ENCODE assay signal across 9 mouse cellular contexts in the genomic region with DNA sequence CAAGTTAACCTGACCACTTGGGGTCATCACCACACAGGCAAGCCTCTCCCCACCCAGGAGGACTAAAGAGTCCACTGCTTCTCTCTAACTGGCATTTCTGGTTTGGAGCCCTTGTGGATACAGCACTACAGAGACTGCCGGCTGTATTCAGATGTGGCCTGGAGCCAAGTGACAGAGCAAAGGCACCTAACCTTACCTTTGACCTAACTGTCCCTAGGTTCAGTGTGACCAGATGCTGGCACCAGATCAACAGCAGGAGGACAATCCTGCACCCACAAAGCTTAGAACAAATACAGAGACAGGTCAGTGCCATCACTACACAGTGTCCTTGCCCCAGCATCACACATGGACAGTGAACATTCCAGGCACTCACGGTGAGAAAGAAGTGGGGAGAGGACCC. TPM values are rescaled to one million over a fixed set of nuclear protein-coding genes. Genes with fewer than 3 reads are reported as not detected.
DNase-seq lines count a peak whose midpoint lies in the region; ATAC-seq and TF ChIP-seq lines count a peak whose summit lies in the region.
"Had no signal": no experiment of that assay in that cellular context is flagged by ENCODE, and none has a peak within 500 bp of the region (broad histone marks: within the 10 kb centered on the region; RNA-seq: fewer than 3 reads in every experiment).

No protein-coding gene starts in this region.

- intact Hi-C loops in heart, postnatal 14 days (cut with DNase I) = loop anchor here (5.0 kb wide), 1 partner anchor 56 kb away; no protein-coding TSS in a partner anchor

- no peak overlapping the region for H3K9ac ChIP-seq in heart, embryonic 12.5 days
- H3K9ac ChIP-seq in intestine, embryonic 16.5 days (ENCODE audit: low read depth, low read length) = 0 out of 2 replicates have a peak overlapping the region, but pooled peaks have one; percentile 95
- no peak overlapping the region for H3K9ac ChIP-seq in liver, embryonic 12.5 days

- no peak for TF ChIP-seq CTCF in G1E (IDR thresholded peaks at IDR 0.05; ENCODE audit: low read depth, low read length)

- WGBS in heart, embryonic 12.5 days = 48% methylated on average over 2 of the region's 2 CpGs
- WGBS in intestine, embryonic 16.5 days = 75% methylated on average over 2 of the region's 2 CpGs
- 79% methylated on average over 2 of the region's 2 CpGs for WGBS in liver, embryonic 12.5 days (ENCODE audit: insufficient replicate concordance)

- DNase-seq in heart, postnatal 14 days = no peak
- DNase-seq in G1E (ENCODE audit: low spot score) = no peak
- no peak for DNase-seq in left cerebral cortex, adult 11 months (ENCODE audit: low spot score)
- DNase-seq in T-cell, adult 2 months (ENCODE audit: low spot score) = no peak
- no peak for DNase-seq in Muller cell, postnatal 12 days (ENCODE audit: inconsistent ontology term)

- peaks cover 29% of the 10 kb centered on the region for H3K36me3 ChIP-seq in heart, embryonic 12.5 days
- H3K36me3 ChIP-seq in G1E (replicated peaks) = peaks cover 49% of the 10 kb centered on the region
- peaks cover 8% of the 10 kb centered on the region for H3K36me3 ChIP-seq in intestine, embryonic 16.5 days (ENCODE audit: control insufficient read depth, insufficient read depth, low read length)
- peaks cover 26% of the 10 kb centered on the region for H3K36me3 ChIP-seq in liver, embryonic 12.5 days

- peaks cover 48% of the 10 kb centered on the region for H3K4me1 ChIP-seq in heart, embryonic 12.5 days (replicated peaks)
- peaks cover 29% of the 10 kb centered on the region for H3K4me1 ChIP-seq in G1E (ENCODE audit: insufficient read depth, low read depth, low read length)
- peaks cover 14% of the 10 kb centered on the region for H3K4me1 ChIP-seq in intestine, embryonic 16.5 days (ENCODE audit: control insufficient read depth, insufficient read depth, low read length)
- H3K4me1 ChIP-seq in liver, embryonic 12.5 days = peaks cover 42% of the 10 kb centered on the region

- peak overlapping the region; percentile 75 for H3K4me3 ChIP-seq in heart, embryonic 12.5 days
- H3K4me3 ChIP-seq in G1E (ENCODE audit: low read depth, low read length) = peak overlapping the region; percentile 37; the same call in 1 of the 2 replicates
- peak overlapping the region; percentile 91 for H3K4me3 ChIP-seq in intestine, embryonic 16.5 days (ENCODE audit: low read length)
- H3K4me3 ChIP-seq in liver, embryonic 12.5 days = 0 out of 2 replicates have a peak overlapping the region, but pooled peaks have one; percentile 84

- H3K4me2 ChIP-seq in heart, embryonic 12.5 days = peak overlapping the region; percentile 77
- H3K4me2 ChIP-seq in intestine, embryonic 16.5 days (ENCODE audit: low read depth, low read length) = peak overlapping the region; percentile 84
- peak overlapping the region; percentile 100 for H3K4me2 ChIP-seq in liver, embryonic 12.5 days

- H3K9me3 ChIP-seq in heart, embryonic 12.5 days (replicated peaks) = no peaks in the 10 kb centered on the region
- no peaks in the 10 kb centered on the region for H3K9me3 ChIP-seq in G1E (replicated peaks)
- no peaks in the 10 kb centered on the region for H3K9me3 ChIP-seq in intestine, embryonic 16.5 days (ENCODE audit: control insufficient read depth, low read length)
- no peaks in the 10 kb centered on the region for H3K9me3 ChIP-seq in liver, embryonic 12.5 days (replicated peaks)

- H3K27me3 ChIP-seq in heart, embryonic 12.5 days (replicated peaks) = no peaks in the 10 kb centered on the region
- H3K27me3 ChIP-seq in G1E (ENCODE audit: insufficient read depth, low read length) = peaks cover 15% of the 10 kb centered on the region
- no peaks in the 10 kb centered on the region for H3K27me3 ChIP-seq in intestine, embryonic 16.5 days (replicated peaks; ENCODE audit: control insufficient read depth, insufficient read depth, low read length)
- peaks cover 24% of the 10 kb centered on the region for H3K27me3 ChIP-seq in liver, embryonic 12.5 days (replicated peaks)

- H3K27ac ChIP-seq in heart, embryonic 12.5 days (ENCODE audit: poor library complexity, severe bottlenecking) = no peak overlapping the region
- H3K27ac ChIP-seq in intestine, embryonic 16.5 days (ENCODE audit: low read length) = peak overlapping the region; percentile 10; the same call in 1 of the 2 replicates
- no peak overlapping the region for H3K27ac ChIP-seq in liver, embryonic 12.5 days

- ATAC-seq in heart, embryonic 12.5 days (ENCODE audit: insufficient number of reproducible peaks, low FRiP score) = no peak
- no peak for ATAC-seq in G1E (ENCODE audit: extremely low read depth, insufficient number of reproducible peaks, low FRiP score, poor library complexity, severe bottlenecking)
- no peak for ATAC-seq in intestine, embryonic 16.5 days
- ATAC-seq in liver, embryonic 12.5 days = no peak
- ATAC-seq: inflammation-experienced regulatory T-cells, adult 6 months had no signal

RNA-seq across cellular contexts. Expression of a gene that starts 2.5 kb away (rescaled TPM):
- 254 and 258 TPM in 2 replicates for polyA plus RNA-seq in heart, embryonic 12.5 days (2016; fragmentation: Nextera tagmentation; extraction: Ambion mirVana)
- 10 to 100 TPM; 42.0 to 42.3 TPM for total RNA-seq in heart, postnatal 14 days (2021)
- 46.8 and 48.5 TPM in 2 replicates for total RNA-seq in G1E (2014; fragmentation: Nextera tagmentation)
- 47.1 and 56.3 TPM in 2 replicates for total RNA-seq in G1E (2017)
- 74.9 and 76.7 TPM in 2 replicates for polyA plus RNA-seq in G1E (2012)
- 231 and 239 TPM in 2 replicates for polyA plus RNA-seq in intestine, embryonic 16.5 days (2015; fragmentation: Nextera tagmentation; extraction: Ambion mirVana)
- polyA plus RNA-seq in liver, embryonic 12.5 days (2016; fragmentation: Nextera tagmentation; extraction: Ambion mirVana) = 102 and 104 TPM in 2 replicates

Comparison
In these comparisons a context has a peak if more than half of its experiments do, and no peak if none do; other contexts are left out.
1. H3K4me3 ChIP-seq: peak in every context shown above with its lines; median percentile 91 in intestine, embryonic 16.5 days; 84 in liver, embryonic 12.5 days; 75 in heart, embryonic 12.5 days; 37 in G1E.